Mouse (Mus musculus) midbrain, embryonic 10.5 days (tissue): ENCODE measurements around the gene Igf1r. TPM values are rescaled to one million over a fixed set of nuclear protein-coding genes. Genes with fewer than 3 reads are reported as not detected.

Experiments used
- DNase-seq: peaks from one replicate; pipeline ENCODE4 v3.0.0-alpha.2; 2017; ENCODE audit warnings: low spot score
- H3K27ac ChIP-seq: fragments of 300-500 bp; sonication (generic); replicated peaks from 2 replicates; pipeline ENCODE4 v1.5.1; 2016; ENCODE audit warnings: mild to moderate bottlenecking
- H3K27me3 ChIP-seq: fragments of 300-500 bp; sonication (generic); 2 replicates; pipeline ENCODE4 v1.6.1; 2016; ENCODE audit warnings: low read depth, mild to moderate bottlenecking; ENCODE audit not compliant: poor library complexity, severe bottlenecking
- H3K36me3 ChIP-seq: fragments of 300-500 bp; sonication (generic); 2 replicates; pipeline ENCODE4 v1.6.1; 2016; ENCODE audit warnings: mild to moderate bottlenecking, moderate library complexity
- H3K4me1 ChIP-seq: fragments of 300-500 bp; sonication (generic); 2 replicates; pipeline ENCODE4 v1.6.1; 2016
- H3K4me3 ChIP-seq: fragments of 300-500 bp; sonication (generic); 2 replicates; pipeline ENCODE4 v1.5.1; 2016; ENCODE audit warnings: mild to moderate bottlenecking, moderate library complexity
- H3K9me3 ChIP-seq: fragments of 300-500 bp; sonication (generic); replicated peaks from 2 replicates; pipeline ENCODE4 v1.6.1; 2016; ENCODE audit warnings: mild to moderate bottlenecking
- WGBS: fragments of 180-500 bp; shearing (Covaris S2); methylation state at CpG from one replicate; pipeline ENCODE4 v1.1.7; 2016; 5-methylcytosine and 5-hydroxymethylcytosine counted together
- polyA plus RNA-seq: library from polyadenylated mRNA; unstranded; fragments of >200 nt; fragmentation: Nextera tagmentation; extraction: Ambion mirVana; gene quantifications from 2 replicates; pipeline ENCODE4 v1.2.1, GENCODE M21; 2016

Igf1r gene
- polyA plus RNA-seq, 1 experiment from 2014 or later, result 17.0 TPM

DNA sequence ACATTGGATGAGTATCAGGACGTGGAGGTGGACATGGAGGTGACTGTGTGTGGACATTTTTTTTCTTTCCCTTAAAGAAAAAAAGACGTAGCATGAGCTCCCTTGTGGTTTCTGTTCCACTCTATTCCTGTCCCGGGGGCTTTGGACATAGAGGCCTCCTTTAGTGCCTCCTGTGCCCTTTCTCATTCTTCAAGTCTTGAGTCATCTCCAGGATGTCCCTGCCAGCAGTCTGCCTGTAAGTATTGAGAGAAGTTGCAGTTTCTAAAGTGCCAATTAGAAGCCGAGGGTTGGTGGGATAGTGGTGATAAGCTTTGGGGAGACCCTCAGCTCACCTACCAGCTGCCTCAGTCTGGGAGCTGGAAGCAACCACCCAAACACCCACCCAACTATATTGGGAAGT, 92.0 kb downstream of the Igf1r start:
- H3K4me3 ChIP-seq, result no peak overlapping the region
- no peaks in the 10 kb centered on the region for H3K4me1 ChIP-seq
- WGBS, result 86% methylated on average over 4 of the region's 4 CpGs
- peaks cover 4% of the 10 kb centered on the region; the same call in 1 of the 2 replicates for H3K36me3 ChIP-seq
- no peak overlapping the region for H3K27ac ChIP-seq
- no peaks in the 10 kb centered on the region for H3K27me3 ChIP-seq
- DNase-seq, result no peak
- no peaks in the 10 kb centered on the region for H3K9me3 ChIP-seq

GRCm38 (mm10) chr7:68047152-68047551, 94.5 kb downstream of the Igf1r start:
- no peaks in the 10 kb centered on the region for H3K4me1 ChIP-seq
- DNase-seq, result no peak
- 90% methylated on average over 4 of the region's 4 CpGs for WGBS
- H3K27me3 ChIP-seq, result no peaks in the 10 kb centered on the region
- no peak overlapping the region for H3K4me3 ChIP-seq
- no peaks in the 10 kb centered on the region for H3K9me3 ChIP-seq
- peaks cover 4% of the 10 kb centered on the region; the same call in 1 of the 2 replicates for H3K36me3 ChIP-seq
- H3K27ac ChIP-seq, result no peak overlapping the region

DNA sequence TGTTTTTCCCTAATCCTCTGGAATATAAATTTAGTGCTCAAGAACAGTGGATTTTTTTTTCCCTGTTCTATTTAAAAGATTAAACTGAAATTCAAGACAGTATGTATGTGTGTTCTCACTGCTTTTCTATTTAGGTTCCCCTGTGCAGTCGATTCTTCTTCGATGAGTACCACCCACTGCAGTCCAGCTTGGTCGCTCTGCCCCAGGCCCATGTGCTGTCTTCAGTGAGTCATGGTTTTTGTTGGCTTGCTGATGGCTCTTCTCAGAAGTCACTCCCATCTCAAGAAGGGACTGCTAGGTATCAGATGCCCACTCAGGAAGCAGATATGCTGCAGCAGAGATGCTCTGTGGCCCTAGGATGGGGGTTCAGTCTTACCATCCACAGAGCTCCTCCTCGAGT, 95.9 kb downstream of the Igf1r start:
- DNase-seq, result no peak
- H3K27ac ChIP-seq, result no peak overlapping the region
- no peaks in the 10 kb centered on the region for H3K4me1 ChIP-seq
- 94% methylated on average over 4 of the region's 4 CpGs for WGBS
- H3K27me3 ChIP-seq, result no peaks in the 10 kb centered on the region
- H3K9me3 ChIP-seq, result no peaks in the 10 kb centered on the region
- H3K4me3 ChIP-seq, result no peak overlapping the region
- H3K36me3 ChIP-seq, result no peaks in the 10 kb centered on the region

- Histone ChIP-seq H3K27me3 (no peaks in the 10 kb centered on the region), H3K4me3 (no peak overlapping the region), H3K9me3 (no peaks in the 10 kb centered on the region), H3K4me1 (no peaks in the 10 kb centered on the region), H3K36me3 (no peaks in the 10 kb centered on the region), H3K27ac (no peak overlapping the region)
- no peak for DNase-seq
- WGBS, result 89% methylated on average over 7 of the region's 7 CpGs
Observed at GRCm38 (mm10) chr7:68049048-68049447, 96.4 kb downstream of the Igf1r start.

- no peak overlapping the region for H3K4me3 ChIP-seq
- H3K9me3 ChIP-seq, result no peaks in the 10 kb centered on the region
- DNase-seq, result no peak
- H3K4me1 ChIP-seq, result peaks cover 4% of the 10 kb centered on the region; the same call in 1 of the 2 replicates
- 85% methylated on average over 10 of the region's 10 CpGs for WGBS
- no peak overlapping the region for H3K27ac ChIP-seq
- H3K27me3 ChIP-seq, result no peaks in the 10 kb centered on the region
- no peaks in the 10 kb centered on the region for H3K36me3 ChIP-seq
Observed at GRCm38 (mm10) chr7:68053002-68053624, 100.5 kb downstream of the Igf1r start.

DNA sequence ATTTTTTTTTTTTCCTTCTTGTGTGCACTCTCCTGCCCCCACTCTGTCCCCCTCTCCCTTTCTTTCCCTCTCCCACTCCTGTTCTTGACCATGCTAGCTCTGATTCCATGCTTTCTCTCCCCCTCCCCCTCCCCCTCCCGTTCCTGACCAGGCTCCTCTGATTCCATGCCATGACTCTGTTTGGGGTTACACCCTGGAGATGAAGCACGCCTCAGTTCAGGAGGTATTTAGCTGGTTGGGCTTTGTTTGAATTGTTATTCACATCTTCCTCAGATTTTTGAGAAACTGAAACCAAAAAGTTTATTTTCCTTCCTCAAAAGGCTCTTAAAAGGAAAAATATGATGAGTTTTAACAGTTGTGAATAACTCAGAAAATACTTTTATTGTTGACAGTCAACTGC, 101.9 kb downstream of the Igf1r start:
- Histone ChIP-seq H3K4me3 (no peak overlapping the region), H3K27me3 (no peaks in the 10 kb centered on the region), H3K36me3 (no peaks in the 10 kb centered on the region), H3K27ac (no peak overlapping the region), H3K4me1 (peaks cover 4% of the 10 kb centered on the region; the same call in 1 of the 2 replicates), H3K9me3 (no peaks in the 10 kb centered on the region)
- no peak for DNase-seq
- WGBS, result 69% methylated on average over 2 of the region's 2 CpGs

DNA sequence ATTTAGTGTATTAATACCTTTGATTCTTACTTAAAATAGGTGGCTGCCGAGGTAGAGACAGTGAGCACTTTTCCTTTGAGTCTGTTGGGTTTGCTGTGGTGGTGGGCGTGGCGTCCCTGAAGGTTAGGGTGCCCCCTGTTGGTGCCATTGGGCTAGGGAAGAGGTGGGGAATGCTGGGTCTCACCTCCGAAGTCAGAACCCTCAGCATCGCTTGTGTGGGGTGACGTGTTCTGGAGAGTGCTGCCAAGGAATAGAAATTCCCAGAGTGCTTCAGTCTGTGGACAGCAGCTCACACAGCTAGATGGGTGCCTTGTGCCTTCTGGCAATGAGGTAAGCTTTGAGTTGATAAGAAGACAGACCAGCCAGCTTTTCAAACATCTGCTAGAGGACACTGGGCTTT, 102.3 kb downstream of the Igf1r start:
- H3K27ac ChIP-seq, result no peak overlapping the region
- H3K27me3 ChIP-seq, result no peaks in the 10 kb centered on the region
- peaks cover 4% of the 10 kb centered on the region; the same call in 1 of the 2 replicates for H3K4me1 ChIP-seq
- 83% methylated on average over 6 of the region's 6 CpGs for WGBS
- no peak overlapping the region for H3K4me3 ChIP-seq
- no peaks in the 10 kb centered on the region for H3K36me3 ChIP-seq
- DNase-seq, result no peak
- no peaks in the 10 kb centered on the region for H3K9me3 ChIP-seq

- DNase-seq, result no peak
- Histone ChIP-seq H3K27ac (no peak overlapping the region), H3K27me3 (no peaks in the 10 kb centered on the region), H3K36me3 (no peaks in the 10 kb centered on the region), H3K4me1 (peaks cover 10% of the 10 kb centered on the region), H3K9me3 (no peaks in the 10 kb centered on the region), H3K4me3 (no peak overlapping the region)
- 86% methylated on average over 3 of the region's 3 CpGs for WGBS
Observed at GRCm38 (mm10) chr7:68057010-68057409, 104.4 kb downstream of the Igf1r start.

- no peak for DNase-seq
- no peaks in the 10 kb centered on the region for H3K9me3 ChIP-seq
- peaks cover 33% of the 10 kb centered on the region for H3K4me1 ChIP-seq
- H3K4me3 ChIP-seq, result no peak overlapping the region
- WGBS, result 88% methylated on average over 6 of the region's 6 CpGs
- H3K27me3 ChIP-seq, result no peaks in the 10 kb centered on the region
- no peaks in the 10 kb centered on the region for H3K36me3 ChIP-seq
- no peak overlapping the region for H3K27ac ChIP-seq
Observed at GRCm38 (mm10) chr7:68059690-68060089, 107.1 kb downstream of the Igf1r start.

DNA sequence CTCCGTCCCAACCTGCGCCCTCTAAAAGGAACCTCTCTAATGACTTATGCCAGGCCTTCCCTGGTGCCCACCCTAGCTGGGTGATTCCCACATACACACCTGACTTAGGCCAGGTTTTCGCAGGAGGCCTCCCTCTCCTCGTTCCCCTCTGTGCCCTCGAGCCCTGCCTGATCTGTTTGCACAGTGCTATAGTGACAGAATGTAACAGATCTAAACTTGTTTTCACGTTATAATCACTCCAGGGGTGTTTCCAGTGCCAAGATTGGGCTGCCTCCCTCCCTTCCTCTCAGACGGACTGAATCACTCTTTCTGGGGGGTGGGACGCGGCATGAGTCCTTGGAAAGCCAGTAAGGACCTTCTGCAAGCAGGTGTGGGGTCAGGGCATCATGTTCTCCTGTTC, 108.8 kb downstream of the Igf1r start:
- H3K36me3 ChIP-seq, result 0 out of 2 replicates have a peak, but pooled peaks cover 2% of the 10 kb centered on the region
- 86% methylated on average over 9 of the region's 9 CpGs for WGBS
- H3K9me3 ChIP-seq, result no peaks in the 10 kb centered on the region
- H3K27ac ChIP-seq, result no peak overlapping the region
- DNase-seq, result no peak
- no peak overlapping the region for H3K4me3 ChIP-seq
- H3K4me1 ChIP-seq, result peaks cover 37% of the 10 kb centered on the region
- H3K27me3 ChIP-seq, result no peaks in the 10 kb centered on the region

DNA sequence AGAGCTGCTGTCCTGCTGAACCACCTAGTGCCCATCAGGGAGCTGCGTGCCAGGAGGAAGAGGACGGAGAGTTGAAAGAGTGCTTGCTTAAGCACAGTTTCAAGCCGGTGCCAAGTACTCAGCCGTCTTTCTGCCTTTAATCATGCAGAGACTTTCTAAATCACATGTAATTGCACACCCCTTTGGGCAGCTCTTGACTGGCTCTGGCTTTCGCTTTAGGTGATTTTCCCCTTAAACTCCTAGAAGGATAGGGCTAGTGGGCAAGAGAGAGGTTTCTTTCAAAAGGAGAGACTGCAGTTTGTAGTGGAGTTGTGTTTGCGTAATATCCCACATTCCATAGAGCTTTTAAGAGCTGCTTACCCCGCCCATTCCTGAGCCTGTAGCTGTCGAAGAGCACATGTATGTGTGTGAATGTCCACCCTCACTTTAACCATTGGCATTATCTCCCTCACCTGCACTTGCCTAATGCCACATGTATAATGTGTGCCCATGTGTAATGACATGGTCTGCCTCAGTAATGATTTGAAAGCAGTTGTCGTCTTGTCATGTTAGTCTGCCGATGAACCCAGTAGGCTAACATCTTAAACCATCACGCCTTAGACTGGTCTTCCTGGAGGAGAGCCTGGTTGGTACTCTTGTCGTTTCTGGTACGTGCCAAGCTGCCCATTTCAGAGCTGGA, 109.7 kb downstream of the Igf1r start:
- Histone ChIP-seq H3K4me3 (no peak overlapping the region), H3K27me3 (no peaks in the 10 kb centered on the region), H3K27ac (no peak overlapping the region), H3K4me1 (peaks cover 37% of the 10 kb centered on the region), H3K9me3 (no peaks in the 10 kb centered on the region), H3K36me3 (0 out of 2 replicates have a peak, but pooled peaks cover 2% of the 10 kb centered on the region)
- DNase-seq, result no peak
- WGBS, result 83% methylated on average over 13 of the region's 13 CpGs

DNA sequence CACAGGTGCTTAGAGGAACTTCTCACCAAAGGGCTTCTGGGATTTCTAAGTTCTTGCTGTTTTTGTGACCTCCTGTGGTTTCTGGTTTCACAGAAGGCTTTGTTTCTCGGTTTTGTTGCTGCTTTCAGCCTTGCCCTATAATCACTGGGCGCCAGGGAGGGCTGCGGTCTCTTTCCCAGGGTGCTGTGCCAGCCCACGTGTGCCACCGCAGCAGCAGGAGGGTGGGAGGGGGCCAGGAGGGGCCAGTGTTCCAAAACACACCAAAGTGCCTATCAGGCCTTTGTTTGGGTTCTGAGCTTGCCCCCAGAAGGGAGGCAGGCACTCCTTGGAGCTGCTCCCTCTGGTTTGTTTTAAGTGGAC, 110.2 kb downstream of the Igf1r start:
- Histone ChIP-seq H3K36me3 (0 out of 2 replicates have a peak, but pooled peaks cover 2% of the 10 kb centered on the region), H3K27ac (0 out of 2 replicates have a peak overlapping the region, but pooled peaks have one; percentile 52), H3K4me3 (no peak overlapping the region), H3K27me3 (no peaks in the 10 kb centered on the region), H3K4me1 (peaks cover 37% of the 10 kb centered on the region), H3K9me3 (no peaks in the 10 kb centered on the region)
- 43% methylated on average over 5 of the region's 5 CpGs for WGBS
- no peak for DNase-seq

DNA sequence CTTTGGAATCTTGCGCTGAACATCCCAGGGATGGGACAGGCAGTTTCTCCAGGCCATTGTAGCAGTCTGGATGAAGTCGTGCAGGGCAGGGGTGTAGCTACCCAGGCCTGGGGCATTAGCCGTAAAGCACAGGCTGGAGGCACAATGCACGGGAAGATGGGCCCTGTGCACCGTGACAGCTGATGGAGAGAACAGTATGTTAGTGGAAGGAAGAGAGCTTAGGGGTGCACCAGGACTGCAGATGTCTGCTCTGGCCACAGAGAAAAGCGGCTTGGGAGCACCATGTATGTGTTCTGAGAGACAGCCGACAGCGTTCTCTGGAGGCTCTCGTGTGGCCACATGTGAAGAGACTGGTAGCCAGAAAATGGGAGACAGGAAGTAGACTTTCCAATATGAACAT, 111.1 kb downstream of the Igf1r start:
- H3K27me3 ChIP-seq, result no peaks in the 10 kb centered on the region
- WGBS, result 87% methylated on average over 9 of the region's 9 CpGs
- H3K4me1 ChIP-seq, result peaks cover 37% of the 10 kb centered on the region
- H3K9me3 ChIP-seq, result no peaks in the 10 kb centered on the region
- no peak overlapping the region for H3K4me3 ChIP-seq
- H3K36me3 ChIP-seq, result 0 out of 2 replicates have a peak, but pooled peaks cover 2% of the 10 kb centered on the region
- no peak for DNase-seq
- H3K27ac ChIP-seq, result peak overlapping the region; percentile 42
